Mouse (Mus musculus) liver, adult 2 months (tissue): ENCODE measurements at regions not wholly inside any gene's neighbourhood (a gene's known extent, or its start where the extent isn't known, plus 50 kb on each side); places are given as distances from the start of the nearest gene placed in this dataset.

Experiments used
- CTCF ChIP-seq: fragments of 200-500 bp; IDR thresholded peaks from 2 replicates; pipeline ENCODE4 v1.5.1; 2011; ENCODE audit warnings: low read depth, low read length, control low read depth
- POLR2A ChIP-seq: fragments of 200-500 bp; IDR thresholded peaks from 2 replicates; pipeline ENCODE4 v1.6.1; 2011; ENCODE audit warnings: low read length, control low read depth; ENCODE audit not compliant: insufficient read depth; ENCODE audit errors: extremely low read depth

DNA sequence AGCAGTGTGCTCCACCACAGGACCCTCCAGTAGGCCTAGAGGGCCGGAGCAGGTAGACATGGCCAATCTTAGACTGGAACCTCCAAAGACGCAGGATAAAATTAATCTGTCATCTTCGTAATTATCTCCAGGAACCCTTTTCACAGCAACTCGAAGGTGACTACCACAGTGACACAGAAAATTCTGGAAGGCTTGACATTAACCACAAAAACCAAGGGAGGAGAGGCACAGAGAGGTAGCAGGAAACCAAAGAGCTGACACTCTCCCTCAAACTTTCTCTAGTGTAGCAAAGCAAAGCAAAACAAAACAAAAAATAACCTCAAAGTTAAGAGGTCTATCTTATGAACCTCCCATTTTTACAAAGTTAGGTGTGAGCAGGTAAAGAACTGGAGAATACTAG is 177.4 kb upstream of the Smim15 start:
- TF ChIP-seq CTCF (no peak), POLR2A (no peak)
